Mouse (Mus musculus) midbrain, embryonic 15.5 days (tissue): ENCODE data around the gene Stum. TPM values are rescaled to one million over a fixed set of nuclear protein-coding genes. Genes with fewer than 3 reads are reported as not detected.
"Not testable (repeated sequence)": the region's sequence is repeated elsewhere in the genome, so short reads cannot be mapped to it uniquely, and the experiment has no call there.

Source experiments
- ATAC-seq: fragments of 200-750 bp; cut with Nextera tagmentation; replicated peaks from 2 replicates; pipeline ENCODE4 v1.8.0; 2017; ENCODE audit warnings: moderate TSS enrichment
- H3K27ac ChIP-seq: fragments of 300-500 bp; sonication (generic); 2 replicates; pipeline ENCODE4 v1.5.1; 2015; ENCODE audit warnings: mild to moderate bottlenecking, inconsistent platforms
- H3K27me3 ChIP-seq: fragments of 300-500 bp; sonication (generic); replicated peaks from 2 replicates; pipeline ENCODE4 v1.6.1; 2015; ENCODE audit warnings: inconsistent platforms
- H3K36me3 ChIP-seq: fragments of 300-500 bp; sonication (generic); replicated peaks from 2 replicates; pipeline ENCODE4 v1.6.1; 2015; ENCODE audit warnings: inconsistent platforms
- H3K4me1 ChIP-seq: fragments of 300-500 bp; sonication (generic); 2 replicates; pipeline ENCODE4 v1.6.1; 2015; ENCODE audit warnings: inconsistent platforms
- H3K4me2 ChIP-seq: fragments of 300-500 bp; sonication (generic); 2 replicates; pipeline ENCODE4 v1.6.1; 2015; ENCODE audit warnings: inconsistent platforms, mild to moderate bottlenecking, moderate library complexity
- H3K4me3 ChIP-seq: fragments of 300-500 bp; sonication (generic); 2 replicates; pipeline ENCODE4 v1.5.1; 2015; ENCODE audit warnings: mild to moderate bottlenecking, inconsistent platforms
- H3K9ac ChIP-seq: fragments of 300-500 bp; sonication (generic); 2 replicates; pipeline ENCODE4 v1.6.1; 2015; ENCODE audit warnings: mild to moderate bottlenecking, inconsistent platforms
- H3K9me3 ChIP-seq: fragments of 300-500 bp; sonication (generic); 2 replicates; pipeline ENCODE4 v1.6.1; 2016; ENCODE audit warnings: inconsistent platforms
- WGBS: fragments of 180-500 bp; shearing (Covaris S2); methylation state at CpG from one replicate; pipeline ENCODE4 v1.1.7; 2015; ENCODE audit warnings: mixed read lengths; 5-methylcytosine and 5-hydroxymethylcytosine counted together
- polyA plus RNA-seq: library from polyadenylated mRNA; unstranded; fragments of >200 nt; fragmentation: Nextera tagmentation; extraction: Ambion mirVana; gene quantifications from 2 replicates; pipeline ENCODE4 v1.2.1, GENCODE M21; 2015

The Stum gene
- 7.2 and 9.3 TPM in 2 replicates for polyA plus RNA-seq

DNA sequence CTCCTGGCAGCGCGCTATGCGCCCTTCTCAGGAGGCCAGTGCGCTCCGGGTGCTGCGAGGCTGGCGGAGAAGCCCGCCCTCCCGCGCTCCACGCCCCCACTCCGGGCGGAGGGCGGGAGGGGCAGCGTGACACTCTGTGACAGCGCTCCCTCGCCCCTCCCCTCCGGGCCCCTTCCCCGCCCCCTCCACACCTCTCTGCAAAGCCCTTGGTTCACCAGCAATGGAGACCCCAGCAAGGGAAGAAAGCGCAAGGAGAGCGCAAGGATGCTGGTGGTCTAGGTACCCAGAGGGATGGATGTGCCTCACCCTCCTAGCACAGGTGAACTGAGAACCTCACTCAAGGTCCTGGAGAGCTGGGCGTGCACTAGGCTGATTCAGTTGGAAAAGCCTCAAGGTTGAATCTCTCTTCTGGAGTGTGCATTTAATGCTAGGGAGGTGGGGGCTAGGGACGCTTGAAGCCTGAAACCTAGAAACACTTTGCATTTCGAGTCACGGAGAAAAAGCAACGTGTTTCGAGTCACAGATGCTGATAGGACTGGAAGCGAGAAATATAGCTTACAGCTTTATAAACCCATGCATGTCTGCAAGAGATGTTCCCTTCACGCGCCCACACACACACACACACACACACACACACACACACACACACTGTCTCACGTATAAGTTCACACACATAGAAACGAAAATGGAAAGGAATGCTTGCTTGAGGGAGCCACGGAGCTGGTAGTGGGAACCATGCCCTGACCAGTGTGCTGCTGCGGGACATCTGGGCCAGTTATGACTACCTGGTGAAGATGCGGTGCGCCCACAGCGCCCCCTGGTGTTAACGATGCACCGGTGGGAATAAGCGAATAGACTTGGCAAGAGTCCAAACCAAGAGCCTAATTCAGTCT, at the start of gene Stum:
TSS of gene Stum (minus strand) at position 106 of the 893 bp plus-strand sequence.
- peaks cover 26% of the 10 kb centered on the region for H3K4me1 ChIP-seq
- WGBS = 3% methylated on average over 31 of the region's 40 CpGs
- H3K9me3 ChIP-seq = no peaks in the 10 kb centered on the region
- H3K27ac ChIP-seq = peak within 1 kb of the TSS; percentile 4; the same call in 1 of the 2 replicates
- peak; percentile 79 for ATAC-seq
- H3K27me3 ChIP-seq = peaks cover 24% of the 10 kb centered on the region
- H3K4me2 ChIP-seq = peak within 1 kb of the TSS; percentile 81
- no peaks in the 10 kb centered on the region for H3K36me3 ChIP-seq
- H3K9ac ChIP-seq = peak within 1 kb of the TSS; percentile 39
- peak within 1 kb of the TSS; percentile 48 for H3K4me3 ChIP-seq

- Histone ChIP-seq H3K36me3 (no peaks in the 10 kb centered on the region), H3K4me1 (no peaks in the 10 kb centered on the region), H3K4me2 (no peak overlapping the region), H3K9me3 (no peaks in the 10 kb centered on the region), H3K4me3 (no peak overlapping the region), H3K9ac (no peak overlapping the region), H3K27ac (no peak overlapping the region), H3K27me3 (no peaks in the 10 kb centered on the region)
- no peak for ATAC-seq
- 92% methylated on average over 11 of the region's 11 CpGs for WGBS
Measured at GRCm38 (mm10) chr1:180532671-180533070, 49.4 kb upstream of the Stum start.

DNA sequence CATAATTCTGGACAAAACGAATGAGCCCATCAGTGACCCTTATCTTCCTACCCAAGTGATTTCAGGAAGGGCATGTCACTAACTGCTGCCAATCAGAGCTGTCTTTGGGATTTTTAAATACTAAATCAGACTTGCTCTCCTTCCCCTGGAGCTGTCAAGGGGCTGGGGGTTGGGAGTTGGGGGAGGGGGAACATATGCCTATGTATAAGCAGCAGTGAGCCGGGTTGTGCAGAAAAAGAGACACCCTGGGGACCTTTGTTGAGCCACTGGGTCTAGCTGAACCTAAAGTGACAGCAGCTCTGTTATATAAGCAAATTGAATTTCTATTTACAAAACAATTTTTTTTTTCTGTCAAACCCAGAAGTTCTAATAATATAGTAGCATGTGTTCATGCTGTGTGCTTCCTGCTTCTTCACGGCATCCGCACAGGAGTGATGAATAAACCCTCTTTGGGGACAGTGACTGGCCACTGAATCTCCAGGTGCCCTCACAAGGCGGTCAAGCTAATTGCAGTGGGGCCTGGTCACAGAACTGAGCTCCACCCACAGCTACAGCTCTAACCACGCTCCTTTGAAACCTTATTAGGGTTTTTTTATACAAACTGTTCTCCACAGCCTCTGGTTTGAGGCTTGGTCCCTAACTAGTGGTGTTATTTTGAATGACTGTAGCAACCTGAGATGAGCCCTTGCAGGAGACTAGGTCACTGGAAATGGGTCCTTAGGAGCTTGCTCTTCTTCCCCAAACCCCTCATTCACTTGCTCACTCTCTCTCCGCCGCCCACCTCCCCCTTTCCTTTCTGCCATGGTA, 47.4 kb upstream of the Stum start:
- no peak overlapping the region for H3K4me2 ChIP-seq
- ATAC-seq = no peak
- 62% methylated on average over 8 of the region's 8 CpGs for WGBS
- H3K36me3 ChIP-seq = no peaks in the 10 kb centered on the region
- no peaks in the 10 kb centered on the region for H3K27me3 ChIP-seq
- no peak overlapping the region for H3K9ac ChIP-seq
- H3K9me3 ChIP-seq = no peaks in the 10 kb centered on the region
- H3K4me1 ChIP-seq = no peaks in the 10 kb centered on the region
- H3K27ac ChIP-seq = no peak overlapping the region
- no peak overlapping the region for H3K4me3 ChIP-seq

GRCm38 (mm10) chr1:180529847-180530246, 46.5 kb upstream of the Stum start:
- WGBS = 91% methylated on average over 7 of the region's 7 CpGs
- Histone ChIP-seq H3K9ac (no peak overlapping the region), H3K4me2 (no peak overlapping the region), H3K4me1 (no peaks in the 10 kb centered on the region), H3K36me3 (no peaks in the 10 kb centered on the region), H3K4me3 (no peak overlapping the region), H3K27ac (no peak overlapping the region), H3K9me3 (no peaks in the 10 kb centered on the region), H3K27me3 (no peaks in the 10 kb centered on the region)
- ATAC-seq = no peak

DNA sequence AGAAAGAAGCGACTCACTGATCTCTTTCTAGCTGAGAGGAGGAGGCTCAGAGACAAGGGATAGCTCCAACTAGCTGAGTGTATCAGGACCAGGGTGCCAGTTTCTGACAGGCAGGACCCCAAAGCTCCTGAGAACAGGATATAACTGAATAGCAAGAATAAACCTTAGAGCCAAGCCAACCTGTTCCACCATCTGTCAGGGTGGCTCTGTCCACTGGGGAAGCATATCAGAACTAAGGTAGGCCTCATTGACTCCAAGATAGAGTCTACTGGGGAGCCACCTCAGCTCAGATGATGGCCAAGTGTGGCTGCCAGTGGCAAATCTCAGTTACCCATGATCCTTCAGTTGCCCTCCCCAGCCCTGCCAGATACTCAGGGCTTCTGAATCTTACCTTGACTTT, 42.0 kb upstream of the Stum start:
- 70% methylated on average over 1 of the region's 1 CpGs for WGBS
- no peak overlapping the region for H3K4me2 ChIP-seq
- H3K27ac ChIP-seq = no peak overlapping the region
- no peak overlapping the region for H3K4me3 ChIP-seq
- H3K36me3 ChIP-seq = no peaks in the 10 kb centered on the region
- H3K4me1 ChIP-seq = peaks cover 3% of the 10 kb centered on the region; the same call in 1 of the 2 replicates
- no peak for ATAC-seq
- H3K9ac ChIP-seq = no peak overlapping the region
- no peaks in the 10 kb centered on the region for H3K9me3 ChIP-seq
- no peaks in the 10 kb centered on the region for H3K27me3 ChIP-seq

DNA sequence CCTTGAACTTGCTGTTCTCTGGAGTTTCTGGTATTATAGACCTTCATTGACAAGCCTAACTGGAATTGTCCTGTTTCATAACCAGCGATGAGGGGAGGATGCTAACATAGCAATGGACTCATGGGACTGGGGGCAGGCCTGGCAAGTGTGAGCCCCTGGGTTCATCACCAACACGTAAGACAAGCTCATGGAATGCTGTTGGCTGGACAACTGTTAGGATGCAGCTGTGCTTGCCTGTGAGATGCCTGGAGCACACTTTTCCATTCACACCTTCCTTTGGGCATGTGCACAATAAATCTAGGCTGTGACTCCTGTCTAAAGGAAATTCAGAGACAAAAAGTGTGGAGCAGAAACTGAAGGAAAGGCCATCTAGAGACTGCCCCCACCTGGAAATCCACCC, 40.0 kb upstream of the Stum start:
- Histone ChIP-seq H3K9ac (no peak overlapping the region), H3K36me3 (no peaks in the 10 kb centered on the region), H3K4me3 (no peak overlapping the region), H3K27ac (no peak overlapping the region), H3K4me1 (peaks cover 10% of the 10 kb centered on the region; the same call in 1 of the 2 replicates), H3K9me3 (no peaks in the 10 kb centered on the region), H3K4me2 (no peak overlapping the region), H3K27me3 (no peaks in the 10 kb centered on the region)
- 84% methylated on average over 2 of the region's 2 CpGs for WGBS
- ATAC-seq = no peak

- Histone ChIP-seq H3K9me3 (no peaks in the 10 kb centered on the region), H3K4me1 (peaks cover 10% of the 10 kb centered on the region; the same call in 1 of the 2 replicates), H3K36me3 (no peaks in the 10 kb centered on the region), H3K4me3 (no peak overlapping the region), H3K27ac (peak overlapping the region; percentile 29; the same call in 1 of the 2 replicates), H3K9ac (no peak overlapping the region), H3K4me2 (no peak overlapping the region), H3K27me3 (no peaks in the 10 kb centered on the region)
- no peak for ATAC-seq
- WGBS = 37% methylated on average over 7 of the region's 7 CpGs
Measured at GRCm38 (mm10) chr1:180520190-180520589, 36.9 kb upstream of the Stum start.

- no peaks in the 10 kb centered on the region for H3K27me3 ChIP-seq
- no peak overlapping the region for H3K9ac ChIP-seq
- no peaks in the 10 kb centered on the region for H3K9me3 ChIP-seq
- WGBS = 92% methylated on average over 8 of the region's 8 CpGs
- no peak overlapping the region for H3K4me2 ChIP-seq
- peaks cover 10% of the 10 kb centered on the region; the same call in 1 of the 2 replicates for H3K4me1 ChIP-seq
- H3K4me3 ChIP-seq = no peak overlapping the region
- H3K36me3 ChIP-seq = no peaks in the 10 kb centered on the region
- ATAC-seq = no peak
- H3K27ac ChIP-seq = no peak overlapping the region
Measured at GRCm38 (mm10) chr1:180519520-180519919, 36.2 kb upstream of the Stum start.

DNA sequence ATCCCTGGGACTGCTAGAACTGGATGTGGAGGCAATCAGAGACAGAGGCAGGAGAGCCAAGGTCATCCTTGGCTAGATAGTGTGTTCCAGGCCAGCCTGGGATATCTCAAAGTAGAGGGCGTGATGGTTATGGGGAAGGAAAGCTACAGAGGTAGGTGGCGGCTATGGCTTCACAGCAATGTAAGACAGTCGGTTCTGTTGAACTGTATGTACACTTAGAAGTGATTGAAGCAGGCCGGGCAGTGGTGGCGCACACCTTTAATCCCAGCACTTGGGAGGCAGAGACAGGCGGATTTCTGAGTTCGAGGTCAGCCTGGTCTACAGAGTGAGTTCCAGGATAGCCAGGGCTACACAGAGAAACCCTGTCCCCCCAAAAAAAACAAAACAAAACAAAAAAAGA, 35.6 kb upstream of the Stum start:
- not testable (repeated sequence) for ATAC-seq, H3K4me3 ChIP-seq, H3K27ac ChIP-seq, H3K4me2 ChIP-seq, H3K9ac ChIP-seq, H3K4me1 ChIP-seq, H3K36me3 ChIP-seq, H3K27me3 ChIP-seq, H3K9me3 ChIP-seq
- 94% methylated on average over 7 of the region's 7 CpGs for WGBS

DNA sequence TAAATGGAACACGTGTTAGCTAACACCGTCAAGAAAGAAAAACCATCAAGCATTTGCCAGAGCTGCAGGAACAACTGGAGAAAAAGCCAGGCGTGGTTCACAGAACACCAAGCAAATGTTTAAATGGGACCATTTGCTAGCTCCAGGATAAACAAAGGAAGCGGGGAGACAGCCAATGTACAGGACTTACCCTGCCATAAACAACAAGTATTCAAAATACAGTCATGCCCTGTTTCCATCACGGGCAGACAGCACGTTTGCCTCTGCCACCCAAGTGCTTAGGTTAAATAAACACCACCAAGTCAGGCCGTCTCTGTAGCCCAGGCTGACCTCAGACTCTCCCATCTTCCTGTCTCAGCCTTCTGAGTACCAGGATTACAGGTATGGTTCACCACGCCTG, 35.1 kb upstream of the Stum start:
- Histone ChIP-seq H3K4me1 (peaks cover 10% of the 10 kb centered on the region; the same call in 1 of the 2 replicates), H3K9ac (no peak overlapping the region), H3K36me3 (no peaks in the 10 kb centered on the region), H3K27ac (no peak overlapping the region), H3K4me3 (no peak overlapping the region), H3K9me3 (no peaks in the 10 kb centered on the region), H3K27me3 (no peaks in the 10 kb centered on the region), H3K4me2 (no peak overlapping the region)
- ATAC-seq = no peak
- WGBS = 83% methylated on average over 8 of the region's 8 CpGs

DNA sequence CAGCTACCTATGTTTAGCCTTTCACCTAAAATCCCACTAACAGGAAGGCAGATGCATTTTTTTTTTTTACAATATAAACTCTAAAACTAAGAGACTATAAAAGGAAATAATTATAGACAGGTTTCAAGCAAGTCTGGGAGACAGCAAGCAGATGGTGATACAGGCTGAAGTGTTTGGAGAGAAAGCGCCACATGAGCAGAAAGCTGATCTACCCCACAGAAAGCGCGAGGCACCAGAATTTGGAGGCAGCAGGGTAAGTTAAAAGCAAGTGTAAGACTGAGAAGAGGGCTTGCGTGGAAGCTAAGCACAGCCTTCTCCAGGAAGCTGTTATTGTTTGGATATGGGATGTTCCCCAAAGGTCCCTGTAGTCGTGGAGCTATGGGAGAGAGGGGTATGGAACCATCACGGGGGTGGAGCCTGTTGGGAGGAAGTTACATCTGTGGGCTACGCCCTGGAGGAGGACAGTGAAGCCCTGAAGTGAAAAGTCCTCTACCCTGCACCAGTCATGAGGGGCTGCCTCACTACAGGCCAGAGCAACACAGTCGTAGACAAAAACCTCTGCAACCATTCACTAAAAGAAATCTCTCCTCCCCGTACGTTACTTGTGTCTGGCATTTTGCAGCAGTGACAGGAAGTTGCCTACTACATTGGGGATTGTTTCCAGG, 34.2 kb upstream of the Stum start:
- H3K27me3 ChIP-seq = no peaks in the 10 kb centered on the region
- H3K4me3 ChIP-seq = no peak overlapping the region
- no peaks in the 10 kb centered on the region for H3K36me3 ChIP-seq
- no peak overlapping the region for H3K27ac ChIP-seq
- peaks cover 10% of the 10 kb centered on the region; the same call in 1 of the 2 replicates for H3K4me1 ChIP-seq
- 69% methylated on average over 10 of the region's 10 CpGs for WGBS
- no peaks in the 10 kb centered on the region for H3K9me3 ChIP-seq
- no peak overlapping the region for H3K4me2 ChIP-seq
- no peak overlapping the region for H3K9ac ChIP-seq
- ATAC-seq = no peak

DNA sequence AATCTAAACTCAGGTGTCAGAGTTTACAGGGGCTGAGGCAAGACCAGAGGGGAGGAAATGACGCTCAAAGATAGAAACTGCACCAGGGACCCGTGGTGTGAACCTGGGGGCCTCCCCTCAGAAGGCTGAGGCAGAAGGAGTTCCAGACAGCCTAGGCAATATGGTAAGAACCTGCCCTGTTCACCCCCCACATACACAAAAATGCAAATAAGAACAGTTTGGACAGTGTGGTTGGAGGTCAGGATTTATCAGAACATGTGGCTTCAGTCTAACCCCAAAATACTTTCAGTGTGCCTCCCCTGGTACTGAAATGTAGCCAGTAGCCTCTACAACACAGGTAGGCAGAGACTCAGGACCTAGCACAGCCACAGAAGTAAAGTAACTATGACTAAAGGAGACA, 30.8 kb upstream of the Stum start:
- Histone ChIP-seq H3K36me3 (no peaks in the 10 kb centered on the region), H3K27me3 (no peaks in the 10 kb centered on the region), H3K4me2 (no peak overlapping the region), H3K4me1 (no peaks in the 10 kb centered on the region), H3K27ac (no peak overlapping the region), H3K4me3 (no peak overlapping the region), H3K9me3 (no peaks in the 10 kb centered on the region), H3K9ac (no peak overlapping the region)
- WGBS = 82% methylated on average over 2 of the region's 2 CpGs
- no peak for ATAC-seq
